Mouse (Mus musculus) naive thymus-derived CD4-positive, alpha-beta T cell, adult 5 months (primary cell): Measurements from ENCODE around the gene Olfr1480. TPM values are rescaled to one million over a fixed set of nuclear protein-coding genes. Genes with fewer than 3 reads are reported as not detected.

Source experiments
- polyA plus RNA-seq: library from polyadenylated mRNA; unstranded; fragments of 100-300 nt; shearing (Covaris generic); gene quantifications from one replicate; pipeline ENCODE4 v1.2.1, GENCODE M21; 2017

The Olfr1480 gene
- not detected for polyA plus RNA-seq

DNA sequence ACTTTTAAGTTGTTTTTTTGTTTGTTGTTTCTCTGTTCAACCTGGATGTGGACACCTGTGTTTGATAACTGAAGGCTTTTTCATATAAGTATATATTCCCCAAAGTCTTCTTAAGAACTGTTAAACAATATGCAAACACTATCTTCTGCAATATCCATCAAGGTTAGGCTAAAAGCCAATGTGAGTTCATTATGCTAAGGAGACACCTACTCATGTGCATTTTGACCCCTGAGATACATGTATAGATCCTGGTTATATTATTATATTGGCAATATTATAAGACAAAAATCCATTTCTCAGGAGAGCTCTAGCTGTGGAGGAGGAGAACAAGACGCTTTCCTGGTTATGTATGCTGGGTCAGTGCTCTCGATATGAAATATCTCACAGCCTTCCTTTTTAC, at the start of gene Olfr1480:
TSS of gene Olfr1480 (plus strand) at position 301 of the 400 bp plus-strand sequence.

GRCm38 (mm10) chr19:13480096-13480495, 47.6 kb upstream of the Olfr1480 start, which contains the start of gene Olfr1475:
TSS of gene Olfr1475 (minus strand) at chr19:13480196.

DNA sequence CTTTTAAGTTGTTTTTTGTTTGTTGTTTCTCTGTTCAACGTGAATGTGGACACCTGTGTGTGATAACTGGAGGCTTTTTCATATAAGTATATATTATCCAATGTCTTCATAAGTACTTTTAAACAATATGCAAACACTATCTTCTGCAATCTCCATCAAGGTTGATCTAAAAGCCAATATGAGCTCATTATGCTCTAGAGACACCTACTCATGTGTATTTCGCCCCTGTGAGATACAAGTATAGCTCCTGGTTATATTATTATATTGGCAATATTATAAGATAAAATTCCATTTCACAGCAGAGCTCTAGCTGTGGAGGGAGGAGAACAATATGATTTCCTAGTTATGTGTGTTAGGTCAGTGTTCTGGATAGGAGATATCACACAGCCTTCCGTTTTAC, 27.5 kb upstream of the Olfr1480 start, which contains the start of gene Olfr1477:
TSS of gene Olfr1477 (plus strand) at position 301 of the 400 bp plus-strand sequence.

Other genes starting within 250 kb of the Olfr1480 start
- gene Olfr1465, start 212.4 kb upstream of the Olfr1480 start, polyA plus RNA-seq: not detected
- not detected for gene Olfr1466, start 189.1 kb upstream of the Olfr1480 start, polyA plus RNA-seq
- not detected for gene Olfr1467, start 165.7 kb upstream of the Olfr1480 start, polyA plus RNA-seq
- 0.39 TPM for gene Olfr1469, start 120.1 kb upstream of the Olfr1480 start, polyA plus RNA-seq
- gene Olfr1471, start 84.5 kb upstream of the Olfr1480 start, polyA plus RNA-seq: not detected
- not detected for gene Olfr1472, start 71.8 kb upstream of the Olfr1480 start, polyA plus RNA-seq
- gene Olfr1474, start 58.3 kb upstream of the Olfr1480 start, polyA plus RNA-seq: not detected
- gene Olfr1475, start 47.7 kb upstream of the Olfr1480 start, polyA plus RNA-seq: not detected
- 0.11 TPM for gene Olfr1477, start 27.4 kb upstream of the Olfr1480 start, polyA plus RNA-seq
- not detected for gene Olfr1484, start 55.6 kb downstream of the Olfr1480 start, polyA plus RNA-seq
- gene Olfr1487, start 89.5 kb downstream of the Olfr1480 start, polyA plus RNA-seq: not detected
- gene Olfr1489, start 103.7 kb downstream of the Olfr1480 start, polyA plus RNA-seq: not detected
- gene Olfr1490, start 123.2 kb downstream of the Olfr1480 start, polyA plus RNA-seq: not detected
- not detected for gene Olfr1491, start 169.4 kb downstream of the Olfr1480 start, polyA plus RNA-seq
- not detected for gene Olfr1493-ps1, start 195.4 kb downstream of the Olfr1480 start, polyA plus RNA-seq
- gene Olfr1494, start 211.8 kb downstream of the Olfr1480 start, polyA plus RNA-seq: not detected
- not detected for gene Olfr1495, start 236.7 kb downstream of the Olfr1480 start, polyA plus RNA-seq
- not detected for gene Olfr1496, start 250.0 kb downstream of the Olfr1480 start, polyA plus RNA-seq